Mouse (Mus musculus) mouse trophoblast stem cell (cell line): ENCODE data around the gene Adcyap1r1.

Experiments used
- in situ Hi-C, 2 experiments: fragments of 300-500 bp; cut with MseI, MboI; formaldehyde crosslinking; loops; 2 replicates in 1 of 2; 3 replicates in 1 of 2; pipeline ENCODE4 v1.15.1; 2025

Gene Adcyap1r1

GRCm38 (mm10) chr6:55451771-55452371, at the start of gene Adcyap1r1:
TSS of gene Adcyap1r1 (plus strand) at chr6:55451978.
- in situ Hi-C loops: no loop called here

- in situ Hi-C loops: no loop called here
These were observed 49.6 kb upstream of the Adcyap1r1 start for GRCm38 (mm10) chr6:55402041-55402776.

DNA sequence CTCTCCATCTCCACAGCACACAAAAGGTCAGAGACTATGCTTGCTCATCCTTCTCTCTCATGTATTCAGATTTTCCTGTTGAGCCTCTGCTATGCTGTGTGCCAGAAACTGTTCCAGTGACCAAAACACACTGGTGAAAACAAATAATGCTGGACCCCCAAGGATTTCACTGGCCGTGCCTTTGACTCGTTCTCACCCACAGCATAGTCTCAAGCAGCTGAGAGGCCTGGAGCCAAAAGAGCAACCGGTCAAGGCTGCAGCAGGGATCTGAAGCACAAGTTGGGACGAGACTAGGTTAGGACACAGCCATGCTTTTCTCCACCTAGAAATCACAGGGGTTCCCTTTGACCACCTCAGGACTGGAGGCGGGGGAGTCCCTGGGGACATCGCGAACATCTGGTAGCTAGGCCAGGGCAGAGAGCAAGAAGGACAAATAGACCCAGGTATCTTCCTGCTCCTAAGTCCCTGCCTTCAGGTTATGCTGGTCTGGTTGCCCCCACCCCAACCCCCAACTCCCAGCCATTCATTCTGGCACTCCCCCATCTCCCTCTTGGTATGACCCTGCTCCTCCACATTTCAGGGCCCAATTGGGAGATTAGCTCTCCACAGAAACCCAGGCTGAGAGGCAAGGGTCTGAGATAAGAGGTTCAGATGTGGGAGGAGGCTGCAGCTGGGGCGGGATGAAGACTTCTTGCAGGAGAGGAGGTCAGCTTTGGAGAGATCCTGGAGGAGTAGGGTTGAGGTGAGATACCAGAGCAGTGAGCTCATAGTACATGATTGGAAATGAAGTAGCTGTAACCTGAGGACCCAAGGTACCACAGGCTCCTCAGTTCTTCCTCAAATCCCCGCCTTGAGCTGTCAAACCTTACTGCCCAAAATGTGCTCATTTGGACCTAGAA, 48.1 kb upstream of the Adcyap1r1 start:
- in situ Hi-C loops: no loop called here

DNA sequence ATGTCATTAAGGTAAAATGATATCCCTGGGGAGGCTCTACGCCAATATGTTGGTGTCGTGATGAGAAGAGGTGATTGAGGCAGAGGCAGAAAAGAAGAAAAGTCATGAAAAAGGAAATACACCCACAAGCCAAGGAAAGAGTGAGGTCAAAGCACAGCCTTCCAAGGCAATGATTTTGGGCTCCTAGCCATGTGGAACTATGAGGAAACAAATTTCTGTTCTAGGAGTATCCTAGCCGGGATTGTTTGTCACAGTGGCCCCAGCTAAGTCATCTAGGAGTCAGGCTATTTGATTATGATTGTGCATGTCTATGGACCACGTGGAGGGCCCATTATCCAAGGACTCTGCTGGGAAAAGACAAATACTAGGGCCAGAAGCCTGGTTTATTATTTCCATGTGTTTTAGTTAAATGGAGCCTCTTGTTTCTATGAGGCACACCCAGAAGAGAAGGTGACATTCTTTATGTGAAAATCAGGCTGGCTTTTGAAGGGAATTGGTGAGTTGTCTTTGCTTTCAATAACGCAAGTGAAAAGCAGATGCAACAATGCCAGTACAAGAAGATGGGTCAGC, 47.3 kb upstream of the Adcyap1r1 start:
- in situ Hi-C loops: no loop called here

DNA sequence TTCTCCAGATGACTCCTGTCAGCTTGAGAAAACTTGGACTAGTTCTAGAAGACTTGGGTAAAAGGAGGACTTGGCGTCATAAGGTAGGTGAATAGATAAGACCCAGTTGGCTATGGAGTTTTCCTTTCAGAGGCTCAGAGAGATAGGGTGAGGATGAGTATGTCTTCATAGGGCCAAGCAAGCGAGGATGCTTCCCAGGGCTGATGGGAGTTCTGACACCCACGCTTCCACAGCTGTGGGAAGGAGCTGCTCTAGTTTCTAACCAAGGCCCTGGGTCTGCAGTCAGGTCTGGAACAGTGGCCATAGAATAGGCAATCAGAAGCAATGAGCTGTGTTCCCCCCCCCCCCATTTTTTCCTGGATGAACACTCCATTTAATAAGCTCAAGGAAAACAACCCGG, 44.4 kb upstream of the Adcyap1r1 start:
- in situ Hi-C loops: no loop called here

DNA sequence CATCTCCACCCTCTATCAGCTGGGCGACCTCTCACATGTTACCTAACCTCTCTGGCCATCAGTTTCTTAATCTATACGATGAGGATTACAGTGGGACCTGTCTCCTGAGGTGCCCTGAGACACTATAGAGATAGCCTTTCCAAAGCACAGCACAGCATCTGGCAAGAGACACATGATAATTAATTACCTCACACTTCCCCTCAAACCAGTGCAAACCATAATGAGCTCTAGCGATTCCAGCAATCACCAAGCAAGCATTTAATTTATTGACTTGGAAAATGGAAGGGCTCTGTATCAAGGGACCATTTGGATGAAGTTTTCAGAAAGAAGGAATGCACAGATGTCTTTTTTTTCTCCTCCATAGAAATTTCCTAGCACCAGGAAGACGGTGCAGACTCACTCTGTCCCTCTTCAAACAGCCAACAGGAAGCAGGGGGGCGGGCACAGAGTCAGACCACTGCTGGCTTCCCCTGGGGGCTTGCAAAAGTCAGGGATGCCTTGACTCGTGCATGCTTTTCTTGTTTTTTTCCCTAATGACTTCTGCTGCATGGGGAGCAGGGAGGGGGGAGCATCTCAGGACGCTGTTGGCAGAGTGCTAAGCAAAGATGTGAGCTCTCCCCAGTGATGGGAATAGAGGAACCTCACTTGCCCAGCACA, 41.5 kb upstream of the Adcyap1r1 start:
- in situ Hi-C loops: no loop called here

DNA sequence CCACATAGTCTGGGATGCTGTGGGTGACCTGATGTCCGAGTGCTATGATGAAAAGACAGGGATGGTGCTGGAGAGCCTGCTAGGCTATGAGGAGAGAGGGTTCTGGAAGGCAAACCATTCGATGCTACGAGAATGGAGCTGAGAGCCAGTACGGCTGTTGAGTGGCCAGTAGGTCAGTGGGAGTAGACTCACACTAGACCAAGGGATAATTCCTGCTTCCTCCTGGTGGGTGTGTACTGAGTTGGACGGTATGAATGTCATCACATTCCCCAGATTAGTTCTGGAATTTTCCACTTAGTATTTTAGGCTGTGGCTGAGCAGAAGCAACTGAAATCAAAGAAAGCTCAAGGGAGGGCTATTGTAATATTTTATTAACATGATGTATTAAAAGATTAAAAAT, 40.8 kb upstream of the Adcyap1r1 start:
- in situ Hi-C loops: no loop called here

DNA sequence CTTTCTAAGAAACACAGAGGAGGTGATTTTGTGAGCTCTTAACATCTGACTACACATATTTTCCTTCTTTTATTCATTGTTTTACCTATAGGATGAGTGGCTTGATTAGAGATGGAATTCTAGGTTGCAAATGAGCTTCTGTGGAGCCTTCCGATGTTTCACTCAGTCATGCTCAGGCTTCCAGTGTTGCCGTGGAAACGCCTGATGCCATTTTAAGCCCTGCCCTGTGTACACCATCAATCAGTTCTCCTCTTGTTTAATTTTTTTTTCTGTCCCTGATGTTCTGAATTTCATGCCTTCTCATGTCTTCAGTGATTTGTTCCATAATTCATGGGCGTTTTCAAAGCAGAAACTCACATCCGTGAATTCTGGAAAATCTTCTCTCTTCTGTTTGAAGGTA, 35.6 kb upstream of the Adcyap1r1 start:
- in situ Hi-C loops: no loop called here

- in situ Hi-C loops: no loop called here
These were observed 32.9 kb upstream of the Adcyap1r1 start for GRCm38 (mm10) chr6:55418746-55419410.

DNA sequence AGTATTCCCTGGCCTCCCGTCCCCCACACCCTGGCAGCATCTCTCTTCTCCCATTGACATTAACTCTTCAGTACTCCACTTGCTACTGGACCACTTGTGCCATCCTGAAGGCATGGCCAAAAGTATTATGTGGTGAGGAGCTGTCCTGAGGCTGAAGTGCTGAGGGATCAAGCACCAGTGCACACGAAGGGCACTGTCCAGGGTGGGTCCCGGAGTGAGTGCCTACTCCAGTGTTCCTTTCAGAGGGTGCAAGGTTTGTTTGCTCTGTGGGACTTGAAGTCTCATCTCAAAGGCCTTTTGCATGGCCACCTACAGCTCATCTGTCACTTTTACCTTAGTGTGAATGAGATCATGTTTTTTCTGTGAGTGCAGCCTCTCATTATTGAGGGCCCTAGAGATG, 31.4 kb upstream of the Adcyap1r1 start:
- in situ Hi-C loops: no loop called here

GRCm38 (mm10) chr6:55420869-55421361, 30.9 kb upstream of the Adcyap1r1 start:
- in situ Hi-C loops: no loop called here

DNA sequence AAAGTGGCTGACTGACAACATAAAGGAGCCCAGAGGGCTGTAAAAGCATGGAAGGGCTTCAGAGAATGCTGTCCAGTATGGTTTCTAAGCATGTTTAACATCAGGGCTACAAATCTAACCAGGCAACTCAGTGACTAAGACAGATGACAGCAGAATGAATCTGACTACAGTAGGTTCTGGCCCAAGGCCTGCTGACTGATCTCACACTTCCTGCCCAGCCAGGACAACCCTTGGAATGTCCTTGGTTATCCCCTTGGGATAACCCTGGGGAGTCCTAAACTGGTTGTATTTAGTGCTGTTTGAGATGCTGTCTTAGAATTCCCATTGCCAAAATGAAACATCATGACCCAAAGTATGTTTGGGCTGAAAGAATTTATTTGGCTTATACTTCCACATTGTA, 19.7 kb upstream of the Adcyap1r1 start:
- in situ Hi-C loops: no loop called here

DNA sequence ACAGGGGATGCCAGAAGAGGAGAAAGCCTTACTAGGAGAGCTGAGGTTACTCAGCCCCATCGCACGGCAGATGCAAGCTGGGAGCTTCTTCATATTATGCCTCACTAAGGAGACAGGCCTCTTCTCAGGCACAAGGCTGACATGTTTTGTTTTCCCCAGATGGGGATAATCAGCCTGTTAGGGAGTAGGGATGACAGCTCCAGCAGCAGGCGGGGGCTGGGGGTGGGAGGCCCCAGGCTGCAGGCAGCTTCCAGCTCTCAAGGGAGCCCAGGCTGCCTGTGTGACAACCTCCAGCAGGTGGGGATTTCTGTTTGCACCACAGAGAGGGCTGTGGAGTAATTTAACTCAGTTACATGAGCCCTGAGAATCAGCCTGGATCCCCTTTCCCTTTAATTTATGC, 17.4 kb upstream of the Adcyap1r1 start:
- in situ Hi-C loops: no loop called here

- in situ Hi-C loops: no loop called here
These were observed 16.3 kb upstream of the Adcyap1r1 start for GRCm38 (mm10) chr6:55435266-55436159.

GRCm38 (mm10) chr6:55437919-55438318, 13.9 kb upstream of the Adcyap1r1 start:
- in situ Hi-C loops: no loop called here

GRCm38 (mm10) chr6:55438837-55439236, 12.9 kb upstream of the Adcyap1r1 start:
- in situ Hi-C loops: no loop called here

- in situ Hi-C loops: no loop called here
These were observed 7.7 kb upstream of the Adcyap1r1 start for GRCm38 (mm10) chr6:55443927-55444688.

DNA sequence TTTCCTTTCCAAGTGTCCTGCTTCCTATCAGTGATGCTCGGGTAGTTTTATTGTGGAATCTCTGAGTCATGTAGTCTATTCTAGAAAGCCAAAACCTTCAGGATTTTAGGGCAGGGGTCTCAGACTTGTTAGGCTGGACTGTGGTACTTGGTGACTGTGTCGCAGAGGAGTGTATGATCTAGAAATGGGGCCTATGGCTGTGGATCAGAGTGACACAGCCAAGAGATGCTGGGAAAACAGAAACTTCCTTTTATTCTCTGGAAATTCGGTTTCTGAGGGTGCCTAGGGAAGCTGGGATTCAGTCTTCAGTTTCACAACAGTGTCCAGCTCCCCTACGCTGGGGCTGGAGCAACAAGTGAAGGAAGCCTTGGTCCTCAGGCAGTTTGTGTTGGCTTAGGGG, 7.1 kb upstream of the Adcyap1r1 start:
- in situ Hi-C loops: no loop called here

GRCm38 (mm10) chr6:55448199-55448598, 3.6 kb upstream of the Adcyap1r1 start:
- in situ Hi-C loops: no loop called here
